ENCODE assay signal across 16 mouse cellular contexts in genomic region chr11:54613628-54614027, GRCm38 (mm10).
"Had no signal": no experiment of that assay in that cellular context is flagged by ENCODE, and none has a peak within 500 bp of the region (broad histone marks: within the 10 kb centered on the region; RNA-seq: fewer than 3 reads in every experiment).

No protein-coding gene starts in this region.

- H3K27ac ChIP-seq: neural tube, embryonic 13.5 days; neural tube, embryonic 15.5 days; stomach, embryonic 15.5 days; stomach, postnatal 0 days had no signal

- H3K9me3 ChIP-seq: neural tube, embryonic 13.5 days; neural tube, embryonic 15.5 days; stomach, embryonic 15.5 days had no signal

- H3K27me3 ChIP-seq: neural tube, embryonic 13.5 days; neural tube, embryonic 15.5 days; stomach, embryonic 15.5 days had no signal

- H3K4me2 ChIP-seq: neural tube, embryonic 13.5 days; neural tube, embryonic 15.5 days; stomach, embryonic 15.5 days had no signal

- H3K9ac ChIP-seq: neural tube, embryonic 13.5 days; neural tube, embryonic 15.5 days; stomach, embryonic 15.5 days had no signal

- H3K36me3 ChIP-seq: neural tube, embryonic 15.5 days; stomach, embryonic 15.5 days had no signal

- H3K4me3 ChIP-seq: neural tube, embryonic 13.5 days; neural tube, embryonic 15.5 days; stomach, embryonic 15.5 days had no signal

- H3K4me1 ChIP-seq: neural tube, embryonic 13.5 days; neural tube, embryonic 15.5 days; stomach, embryonic 15.5 days had no signal

- DNase-seq: retina, postnatal 1 day; right cerebral cortex, adult 18-20 months; right cerebral cortex, postnatal 14 days; right cerebral cortex, postnatal 25 days; right cerebral cortex, postnatal 4 days; spleen, adult 18-20 months; thymus, adult 18-20 months; thymus, adult 2 months; thymus, postnatal 14 days; thymus, postnatal 25 days; thymus, postnatal 36 days; thymus, postnatal 4 days had no signal
